Mouse (Mus musculus): ENCODE results near the gene Ulk4.

Gene Ulk4

GRCm38 (mm10) chr9:121001681-121002540 is 275.1 kb downstream of the Ulk4 start:
- no peak for DNase-seq

- DNase-seq, result peak; percentile 25
Observed at GRCm38 (mm10) chr9:121000641-121001320, 276.2 kb downstream of the Ulk4 start.

GRCm38 (mm10) chr9:120998696-120999095 is 278.3 kb downstream of the Ulk4 start:
- DNase-seq, result no peak

GRCm38 (mm10) chr9:120994223-120995155 is 282.5 kb downstream of the Ulk4 start:
- no peak for DNase-seq

GRCm38 (mm10) chr9:120993004-120993403 is 284.0 kb downstream of the Ulk4 start:
- DNase-seq, result no peak

- no peak for DNase-seq
Observed at GRCm38 (mm10) chr9:120991801-120992200, 285.2 kb downstream of the Ulk4 start.

GRCm38 (mm10) chr9:120989806-120990700 is 286.9 kb downstream of the Ulk4 start:
- no peak for DNase-seq

GRCm38 (mm10) chr9:120988088-120988487 is 288.9 kb downstream of the Ulk4 start:
- no peak for DNase-seq

- no peak for DNase-seq
Observed at GRCm38 (mm10) chr9:120986994-120987393, 290.0 kb downstream of the Ulk4 start.

- DNase-seq, result no peak
Observed at GRCm38 (mm10) chr9:120986255-120986654, 290.7 kb downstream of the Ulk4 start.

- DNase-seq, result no peak
Observed at GRCm38 (mm10) chr9:120985524-120985923, 291.5 kb downstream of the Ulk4 start.

- no peak for DNase-seq
Observed at GRCm38 (mm10) chr9:120985009-120985408, 292.0 kb downstream of the Ulk4 start.

GRCm38 (mm10) chr9:120984509-120984908 is 292.5 kb downstream of the Ulk4 start:
- DNase-seq, result no peak

- no peak for DNase-seq
Observed at GRCm38 (mm10) chr9:120983849-120984248, 293.1 kb downstream of the Ulk4 start.

GRCm38 (mm10) chr9:120981777-120982176 is 295.2 kb downstream of the Ulk4 start:
- no peak for DNase-seq

- no peak for DNase-seq
Observed at GRCm38 (mm10) chr9:120976856-120977255, 300.1 kb downstream of the Ulk4 start.

- no peak for DNase-seq
Observed at GRCm38 (mm10) chr9:120976158-120976557, 300.8 kb downstream of the Ulk4 start.

- no peak for DNase-seq
Observed at GRCm38 (mm10) chr9:120974209-120974608, 302.8 kb downstream of the Ulk4 start.

GRCm38 (mm10) chr9:120973026-120973515 is 303.9 kb downstream of the Ulk4 start:
- DNase-seq, result no peak

GRCm38 (mm10) chr9:120965007-120965406 is 312.0 kb downstream of the Ulk4 start:
- no peak for DNase-seq

- DNase-seq, result no peak
Observed at GRCm38 (mm10) chr9:120964224-120964623, 312.8 kb downstream of the Ulk4 start.

- no peak for DNase-seq
Observed at GRCm38 (mm10) chr9:120963720-120964119, 313.3 kb downstream of the Ulk4 start.

Data from right cerebral cortex, postnatal 14 days (tissue).